Mouse (Mus musculus) ES-E14 (cell line): ENCODE measurements around the gene Hormad2. TPM values are rescaled to one million over a fixed set of nuclear protein-coding genes. Genes with fewer than 3 reads are reported as not detected.

Source experiments
- DNase-seq: peaks from one replicate; pipeline ENCODE4 v3.0.0-alpha.2; 2013; ENCODE audit warnings: low read depth, low spot score
- H3K27ac ChIP-seq: 2 replicates; pipeline ENCODE4 v1.5.1; 2012; ENCODE audit warnings: low read depth, mild to moderate bottlenecking, low read length, moderate library complexity, mixed read lengths; ENCODE audit not compliant: poor library complexity, insufficient read depth, severe bottlenecking
- H3K36me3 ChIP-seq: 2 replicates; pipeline ENCODE4 v1.6.1; 2012; ENCODE audit warnings: mild to moderate bottlenecking, low read length, moderate library complexity, mixed read lengths; ENCODE audit not compliant: control insufficient read depth, poor library complexity, insufficient read depth, severe bottlenecking
- H3K4me1 ChIP-seq, 2 experiments: fragments of 150-350 bp in 1 of 2; sonication (generic) in 1 of 2; 2 replicates each; pipeline ENCODE4 v1.6.1; 2012; ENCODE audit warnings: low read length in 2 of 2, mild to moderate bottlenecking in 1 of 2, mixed read lengths in 1 of 2; ENCODE audit not compliant: control insufficient read depth in 2 of 2, insufficient read depth in 2 of 2, poor library complexity in 1 of 2
- H3K4me3 ChIP-seq, 2 experiments: fragments of 150-350 bp in 1 of 2; sonication (generic) in 1 of 2; 2 replicates each; pipeline ENCODE4 v1.5.1; 2012; ENCODE audit warnings: low read length in 2 of 2, low read depth in 1 of 2, mild to moderate bottlenecking in 1 of 2, mixed read lengths in 1 of 2; ENCODE audit not compliant: insufficient read depth in 1 of 2, poor library complexity in 1 of 2, severe bottlenecking in 1 of 2
- H3K9ac ChIP-seq: 2 replicates; pipeline ENCODE4 v1.6.1; 2012; ENCODE audit warnings: low read depth, mild to moderate bottlenecking, low read length, mixed read lengths; ENCODE audit not compliant: poor library complexity, insufficient read depth, severe bottlenecking
- H3K9me3 ChIP-seq: fragments of 150-350 bp; sonication (generic); 2 replicates; pipeline ENCODE4 v1.6.1; 2012; ENCODE audit warnings: low read depth, mild to moderate bottlenecking, low read length; ENCODE audit not compliant: control insufficient read depth, insufficient read depth
- CHD2 ChIP-seq: IDR thresholded peaks from 2 replicates; pipeline ENCODE4 v1.6.1; 2014; ENCODE audit warnings: mild to moderate bottlenecking, low read depth, low read length, inconsistent platforms
- HCFC1 ChIP-seq: IDR thresholded peaks from 2 replicates; pipeline ENCODE4 v1.6.1; 2012; ENCODE audit warnings: low read length, inconsistent platforms, borderline replicate concordance; ENCODE audit not compliant: insufficient read depth
- MAFK ChIP-seq: IDR thresholded peaks from 2 replicates; pipeline ENCODE4 v1.6.1; 2014; ENCODE audit warnings: mild to moderate bottlenecking, low read depth, low read length, inconsistent platforms; ENCODE audit not compliant: insufficient read depth
- ZC3H11A ChIP-seq: IDR thresholded peaks from 2 replicates; pipeline ENCODE4 v1.6.1; 2012; ENCODE audit warnings: low read depth, mild to moderate bottlenecking, inconsistent platforms, low read length, borderline replicate concordance
- ZNF384 ChIP-seq: IDR thresholded peaks from 2 replicates; pipeline ENCODE4 v1.6.1; 2012; ENCODE audit warnings: low read depth, low read length, inconsistent platforms
- in situ Hi-C, 2 experiments: fragments of 600-800 bp; cut with MboI; formaldehyde crosslinking; loops; one replicate each; pipeline ENCODE4 v1.15.1; 2025; ENCODE audit warnings: low sequenced_read_pairs in 2 of 2, inconsistent platforms in 1 of 2; ENCODE audit not compliant: unreplicated experiment in 2 of 2
- total RNA-seq: library from RNA; depleted of rRNA; stranded (reverse); fragments of 300-350 nt; gene quantifications from 2 replicates; pipeline ENCODE4 v1.2.3, GENCODE M21; 2012

The Hormad2 gene
- total RNA-seq, 1 experiment, result 11.6 TPM

DNA sequence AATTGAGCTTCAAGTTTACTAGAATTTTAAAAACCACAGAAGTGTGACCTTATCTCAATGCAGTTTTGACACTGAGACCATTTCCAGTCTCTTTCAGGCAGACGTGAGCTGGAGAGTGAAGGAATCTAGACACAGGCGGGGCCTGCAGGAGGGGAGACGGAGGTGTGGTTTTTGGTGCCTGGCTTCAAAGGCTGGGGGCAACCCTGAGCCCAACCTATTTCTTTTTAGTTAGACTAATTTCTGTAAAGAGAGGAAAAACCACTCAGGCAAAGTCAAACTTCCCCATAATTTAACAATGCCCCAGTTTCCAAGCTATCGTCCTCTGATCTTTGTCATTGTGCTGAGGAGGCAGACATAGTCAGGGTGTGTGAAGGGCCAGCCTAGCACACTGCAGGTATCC lies 97.0 kb downstream of the Hormad2 start:
- Histone ChIP-seq H3K27ac (no peak overlapping the region), H3K36me3 (no peaks in the 10 kb centered on the region; the same call in 1 of the 2 replicates), H3K9ac (no peak overlapping the region), H3K4me1 (no peaks in the 10 kb centered on the region), H3K4me3 (no peak overlapping the region), H3K9me3 (no peaks in the 10 kb centered on the region)
- TF ChIP-seq ZC3H11A, result no peak
- no peak for TF ChIP-seq MAFK
- no peak for TF ChIP-seq ZNF384
- peak; percentile 8 for DNase-seq
- in situ Hi-C loops, result no loop called here

- H3K4me3 ChIP-seq, result no peak overlapping the region
- no peaks in the 10 kb centered on the region; the same call in 1 of the 2 replicates for H3K36me3 ChIP-seq
- TF ChIP-seq ZC3H11A, result no peak
- no peak overlapping the region for H3K27ac ChIP-seq
- H3K9ac ChIP-seq, result no peak overlapping the region
- DNase-seq, result no peak
- in situ Hi-C loops, result no loop called here
- H3K4me1 ChIP-seq, result no peaks in the 10 kb centered on the region
- H3K9me3 ChIP-seq, result no peaks in the 10 kb centered on the region
Observed at GRCm38 (mm10) chr11:4342027-4342426, 98.9 kb downstream of the Hormad2 start.

DNA sequence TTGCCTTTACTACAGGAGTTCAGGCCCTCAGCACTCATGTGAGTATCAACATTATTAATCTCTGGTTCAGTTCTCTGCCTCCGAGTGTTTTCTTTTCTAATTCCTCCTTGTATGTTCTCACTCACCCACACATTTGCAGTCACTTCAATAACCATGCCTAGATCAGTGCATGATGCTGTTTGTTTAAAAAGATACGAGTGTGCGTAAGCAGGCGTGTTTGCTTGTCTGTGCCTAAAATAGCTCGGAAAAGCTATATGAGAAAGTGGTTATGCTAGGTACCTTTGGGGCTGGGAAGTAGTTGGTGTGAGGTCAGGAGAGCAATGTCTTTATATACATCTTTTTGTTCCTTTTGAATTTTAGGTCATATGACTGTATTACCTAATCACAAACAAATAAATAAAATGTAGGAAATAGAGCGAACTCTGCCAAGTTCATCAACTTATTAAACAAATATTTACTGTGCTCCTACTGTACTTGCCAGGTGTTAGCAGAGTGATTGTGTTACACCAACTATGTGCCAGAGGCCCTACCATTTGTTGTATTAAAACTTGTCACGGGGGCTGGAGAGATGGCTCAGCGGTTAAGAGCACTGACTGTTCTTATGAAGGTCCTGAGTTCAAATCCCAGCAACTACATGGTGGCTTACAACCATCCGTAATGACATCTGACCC lies 100.7 kb downstream of the Hormad2 start:
- H3K9ac ChIP-seq, result no peak overlapping the region
- H3K36me3 ChIP-seq, result no peaks in the 10 kb centered on the region; the same call in 1 of the 2 replicates
- H3K27ac ChIP-seq, result no peak overlapping the region
- H3K4me1 ChIP-seq, result no peaks in the 10 kb centered on the region
- no peak overlapping the region for H3K4me3 ChIP-seq
- in situ Hi-C loops, result no loop called here
- no peak for TF ChIP-seq HCFC1
- TF ChIP-seq CHD2, result no peak
- TF ChIP-seq MAFK, result no peak
- TF ChIP-seq ZNF384, result no peak
- TF ChIP-seq ZC3H11A, result no peak
- no peaks in the 10 kb centered on the region for H3K9me3 ChIP-seq
- DNase-seq, result no peak

DNA sequence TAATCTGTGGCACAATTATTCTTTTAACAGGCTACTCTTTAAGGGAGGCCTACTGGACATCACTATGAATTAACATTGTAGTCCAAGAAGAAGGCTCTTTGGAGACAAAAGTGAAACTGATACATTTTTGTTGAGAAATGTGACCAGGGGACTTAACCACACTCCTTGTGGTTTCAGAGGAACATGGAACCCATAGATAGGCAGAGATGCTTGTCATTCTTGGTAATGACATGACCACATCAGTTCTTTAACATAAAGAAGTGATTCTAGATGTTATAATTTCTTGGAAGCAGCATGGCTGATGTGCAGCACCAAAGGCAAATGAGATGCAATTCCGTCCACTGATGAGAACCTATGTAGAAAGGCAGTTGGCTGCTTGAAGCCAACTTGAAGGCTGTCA lies 101.6 kb downstream of the Hormad2 start:
- DNase-seq, result no peak
- H3K36me3 ChIP-seq, result no peaks in the 10 kb centered on the region; the same call in 1 of the 2 replicates
- no peak overlapping the region for H3K4me3 ChIP-seq
- H3K9ac ChIP-seq, result no peak overlapping the region
- H3K9me3 ChIP-seq, result no peaks in the 10 kb centered on the region
- no peak for TF ChIP-seq ZNF384
- no peak for TF ChIP-seq HCFC1
- TF ChIP-seq ZC3H11A, result no peak
- no peak for TF ChIP-seq CHD2
- TF ChIP-seq MAFK, result no peak
- no peaks in the 10 kb centered on the region for H3K4me1 ChIP-seq
- H3K27ac ChIP-seq, result no peak overlapping the region
- in situ Hi-C loops, result no loop called here

GRCm38 (mm10) chr11:4336693-4337283 lies 104.1 kb downstream of the Hormad2 start:
- TF ChIP-seq HCFC1 (no peak), MAFK (peak; percentile 73; the same call in 1 of the 2 replicates)
- Histone ChIP-seq H3K4me1 (no peaks in the 10 kb centered on the region), H3K4me3 (no peak overlapping the region), H3K9ac (no peak overlapping the region), H3K9me3 (no peaks in the 10 kb centered on the region), H3K27ac (no peak overlapping the region), H3K36me3 (no peaks in the 10 kb centered on the region; the same call in 1 of the 2 replicates)
- in situ Hi-C loops, result no loop called here
- DNase-seq, result no peak
